Mouse (Mus musculus) forebrain, embryonic 13.5 days (tissue): ENCODE results near the gene Zfp334. TPM values are rescaled to one million over a fixed set of nuclear protein-coding genes. Genes with fewer than 3 reads are reported as not detected.

Source experiments
- ATAC-seq: fragments of 200-750 bp; cut with Nextera tagmentation; 2 replicates; pipeline ENCODE4 v1.8.0; 2017
- H3K27ac ChIP-seq: fragments of 300-500 bp; sonication (generic); 2 replicates; pipeline ENCODE4 v1.5.1; 2015; ENCODE audit warnings: inconsistent platforms, mild to moderate bottlenecking, moderate library complexity
- H3K27me3 ChIP-seq: fragments of 300-500 bp; sonication (generic); 2 replicates; pipeline ENCODE4 v1.6.1; 2015; ENCODE audit warnings: mild to moderate bottlenecking, inconsistent platforms
- H3K36me3 ChIP-seq: fragments of 300-500 bp; sonication (generic); 2 replicates; pipeline ENCODE4 v1.6.1; 2015; ENCODE audit warnings: mild to moderate bottlenecking, inconsistent platforms; ENCODE audit not compliant: poor library complexity, severe bottlenecking
- H3K4me1 ChIP-seq: fragments of 300-500 bp; sonication (generic); 2 replicates; pipeline ENCODE4 v1.6.1; 2015; ENCODE audit warnings: inconsistent platforms
- H3K4me2 ChIP-seq: fragments of 300-500 bp; sonication (generic); 2 replicates; pipeline ENCODE4 v1.6.1; 2015; ENCODE audit warnings: inconsistent platforms, mild to moderate bottlenecking, moderate library complexity
- H3K4me3 ChIP-seq: fragments of 300-500 bp; sonication (generic); 2 replicates; pipeline ENCODE4 v1.5.1; 2015; ENCODE audit warnings: mild to moderate bottlenecking, inconsistent platforms
- H3K9ac ChIP-seq: fragments of 300-500 bp; sonication (generic); 2 replicates; pipeline ENCODE4 v1.6.1; 2015; ENCODE audit warnings: mild to moderate bottlenecking, inconsistent platforms
- H3K9me3 ChIP-seq: fragments of 300-500 bp; sonication (generic); replicated peaks from 2 replicates; pipeline ENCODE4 v1.6.1; 2016; ENCODE audit warnings: inconsistent platforms
- WGBS: fragments of 180-500 bp; shearing (Covaris S2); methylation state at CpG from one replicate; pipeline ENCODE4 v1.1.7; 2015; 5-methylcytosine and 5-hydroxymethylcytosine counted together
- polyA plus RNA-seq: library from polyadenylated mRNA; unstranded; fragments of >200 nt; fragmentation: Nextera tagmentation; extraction: Ambion mirVana; gene quantifications from 2 replicates; pipeline ENCODE4 v1.2.1, GENCODE M21; 2015

Zfp334 gene
- polyA plus RNA-seq, 1 experiment from 2014 or later = 13.6 TPM

DNA sequence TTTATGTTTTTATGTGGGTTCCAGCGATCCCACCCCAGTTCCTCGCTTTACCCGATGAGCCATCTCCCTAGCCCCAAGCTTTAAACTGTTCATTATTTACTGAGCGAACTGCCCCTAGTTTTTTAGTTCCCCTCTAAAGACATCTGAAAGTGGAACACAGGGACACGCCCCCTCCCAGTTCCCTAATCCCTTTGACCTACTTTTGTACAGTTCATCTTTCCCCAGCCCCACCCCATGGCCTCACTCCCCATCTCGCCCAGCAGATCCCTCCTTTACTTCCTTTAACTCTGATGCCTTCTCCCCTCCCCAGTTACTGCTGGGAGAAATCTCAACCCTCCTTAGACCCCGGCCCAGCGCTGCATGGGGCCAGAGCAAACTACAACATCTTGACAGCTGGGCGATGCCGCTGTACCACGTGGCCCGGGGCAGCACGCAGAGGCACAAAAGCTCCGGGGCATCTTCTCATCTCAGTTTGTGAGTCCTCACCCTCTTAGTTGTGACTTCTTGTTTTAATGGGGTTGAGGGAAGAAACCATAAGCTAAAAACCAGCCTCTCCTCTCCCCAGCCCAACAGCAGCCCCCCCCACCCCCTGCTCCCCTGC, 55.3 kb downstream of the Zfp334 start:
- no peak for ATAC-seq
- no peak overlapping the region for H3K27ac ChIP-seq
- 0 out of 2 replicates have a peak, but pooled peaks cover 2% of the 10 kb centered on the region for H3K27me3 ChIP-seq
- H3K9me3 ChIP-seq = no peaks in the 10 kb centered on the region
- H3K4me1 ChIP-seq = peaks cover 8% of the 10 kb centered on the region
- H3K9ac ChIP-seq = no peak overlapping the region
- no peak overlapping the region for H3K4me2 ChIP-seq
- H3K36me3 ChIP-seq = no peaks in the 10 kb centered on the region
- 46% methylated on average over 14 of the region's 14 CpGs for WGBS
- H3K4me3 ChIP-seq = no peak overlapping the region

DNA sequence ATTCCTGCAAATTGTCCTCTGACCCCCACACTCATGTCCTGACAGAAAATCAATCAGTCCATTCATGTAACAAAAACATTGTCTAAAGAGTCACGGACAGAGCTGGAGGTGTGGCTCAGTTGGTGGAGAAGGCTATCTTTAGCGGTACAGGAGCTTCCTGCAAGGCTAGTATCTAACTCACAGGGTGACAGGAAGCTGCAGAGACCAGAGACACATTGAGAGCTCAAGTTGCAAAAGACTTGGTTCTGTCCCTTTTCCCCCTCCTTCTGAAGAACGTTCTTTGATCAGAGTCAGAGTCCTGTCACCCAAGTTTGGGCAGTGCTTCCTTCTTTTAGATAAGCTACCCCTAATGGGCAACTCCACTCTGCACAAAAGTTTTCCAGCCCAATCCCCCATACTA, 58.4 kb downstream of the Zfp334 start:
- no peak overlapping the region for H3K27ac ChIP-seq
- 76% methylated on average over 3 of the region's 3 CpGs for WGBS
- no peak for ATAC-seq
- H3K4me1 ChIP-seq = peaks cover 29% of the 10 kb centered on the region
- H3K4me2 ChIP-seq = no peak overlapping the region
- H3K9me3 ChIP-seq = no peaks in the 10 kb centered on the region
- H3K4me3 ChIP-seq = no peak overlapping the region
- no peak overlapping the region for H3K9ac ChIP-seq
- no peaks in the 10 kb centered on the region for H3K36me3 ChIP-seq
- H3K27me3 ChIP-seq = no peaks in the 10 kb centered on the region

DNA sequence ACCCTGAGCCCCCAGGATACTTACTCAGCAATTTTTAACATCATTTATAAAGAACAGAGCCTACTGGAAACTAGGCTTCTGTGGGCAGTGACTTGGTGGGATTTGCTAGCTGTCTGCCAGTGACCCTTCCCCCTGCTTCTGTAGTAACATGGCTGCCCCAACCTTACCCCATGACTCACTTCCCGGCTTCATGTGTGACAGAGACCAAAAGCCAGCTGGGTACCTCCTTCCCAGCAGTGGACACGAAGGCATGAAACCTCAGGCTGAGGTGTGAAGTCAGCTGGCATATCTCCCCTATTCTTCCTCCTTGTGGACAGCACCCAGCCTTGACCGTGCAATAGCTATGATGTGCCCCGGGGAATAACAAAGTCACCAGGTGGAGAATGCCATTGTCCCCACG, 59.3 kb downstream of the Zfp334 start:
- Histone ChIP-seq H3K9ac (no peak overlapping the region), H3K9me3 (no peaks in the 10 kb centered on the region), H3K36me3 (no peaks in the 10 kb centered on the region), H3K4me1 (peaks cover 38% of the 10 kb centered on the region), H3K27ac (no peak overlapping the region), H3K27me3 (no peaks in the 10 kb centered on the region), H3K4me3 (no peak overlapping the region), H3K4me2 (no peak overlapping the region)
- no peak for ATAC-seq
- WGBS = 83% methylated on average over 5 of the region's 5 CpGs

DNA sequence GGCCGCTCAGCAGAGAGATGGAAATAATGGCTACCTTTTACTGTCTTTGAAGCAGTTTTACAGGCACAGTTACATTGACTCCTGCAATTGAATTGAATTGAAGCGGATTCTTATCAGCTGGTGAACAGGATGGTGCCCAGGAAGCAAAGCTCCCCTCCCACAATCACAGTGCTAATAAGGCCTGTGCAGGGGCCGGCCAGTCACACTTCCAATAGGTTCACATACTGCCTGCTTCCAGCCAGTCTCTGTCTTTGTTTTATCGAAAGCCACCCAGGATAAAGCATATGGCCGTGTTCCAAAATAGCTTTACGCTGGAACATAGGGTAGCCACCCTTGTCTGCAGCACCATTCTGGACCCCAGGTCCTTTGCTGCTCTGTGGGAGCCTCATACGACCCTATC, 60.7 kb downstream of the Zfp334 start:
- Histone ChIP-seq H3K4me3 (peak overlapping the region; percentile 95), H3K4me2 (peak overlapping the region; percentile 91), H3K4me1 (peaks cover 41% of the 10 kb centered on the region), H3K9ac (peak overlapping the region; percentile 65), H3K27me3 (no peaks in the 10 kb centered on the region), H3K27ac (peak overlapping the region; percentile 88), H3K36me3 (no peaks in the 10 kb centered on the region; the same call in 1 of the 2 replicates), H3K9me3 (no peaks in the 10 kb centered on the region)
- ATAC-seq = no peak
- 23% methylated on average over 7 of the region's 7 CpGs for WGBS

DNA sequence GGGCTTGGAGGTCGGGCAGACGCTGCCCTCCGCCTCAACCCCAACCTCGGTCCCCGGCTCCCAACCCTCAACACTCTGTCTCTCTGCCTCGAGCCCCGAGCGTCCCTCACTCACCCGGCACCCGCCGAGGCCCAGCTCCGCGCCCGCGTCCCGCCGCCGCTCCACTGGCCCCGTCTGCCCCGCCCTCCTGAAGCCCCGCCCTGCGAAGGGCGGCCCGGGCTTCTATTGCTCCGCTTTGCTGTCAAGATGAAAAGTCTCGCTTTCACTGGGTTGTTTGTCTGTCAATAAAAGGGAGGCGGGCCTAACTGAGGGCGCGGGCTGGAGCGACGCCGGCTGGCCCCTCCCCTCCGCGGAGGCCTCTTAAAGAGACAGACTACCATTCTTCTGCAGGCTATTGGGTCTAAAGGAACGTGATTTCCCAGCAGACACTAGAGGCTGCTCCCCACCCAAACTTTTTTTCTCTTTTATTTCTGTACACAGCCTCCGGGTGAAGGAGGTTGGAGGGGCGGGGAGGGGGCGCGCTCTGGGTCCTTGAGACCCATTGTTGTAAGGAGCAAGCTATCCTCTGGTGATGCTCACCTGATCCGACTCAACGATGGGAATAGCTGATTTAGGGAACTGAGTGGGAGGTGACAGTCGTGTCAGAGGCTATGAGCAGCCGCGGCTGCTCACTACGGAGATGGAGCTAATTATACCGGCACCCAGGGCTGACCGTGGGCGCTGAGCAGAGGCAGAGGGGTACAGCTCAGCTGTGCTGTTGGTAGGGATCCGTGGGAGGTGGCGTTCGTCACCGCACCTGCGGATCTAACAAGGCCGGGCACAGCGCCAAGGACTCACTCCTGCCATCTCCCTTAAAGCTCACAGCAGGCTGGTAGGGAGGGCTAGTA, 61.5 kb downstream of the Zfp334 start, which contains the start of gene Elmo2:
Gene Elmo2 (minus strand): TSS at position 176 of the 887 bp plus-strand sequence.
- Histone ChIP-seq H3K4me2 (peak within 1 kb of the TSS; percentile 91), H3K36me3 (no peaks in the 10 kb centered on the region; the same call in 1 of the 2 replicates), H3K9ac (peak within 1 kb of the TSS; percentile 94), H3K9me3 (no peaks in the 10 kb centered on the region), H3K27me3 (no peaks in the 10 kb centered on the region), H3K27ac (peak within 1 kb of the TSS; percentile 88), H3K4me3 (peak within 1 kb of the TSS; percentile 95), H3K4me1 (peaks cover 49% of the 10 kb centered on the region)
- WGBS = under 1% methylated on average over 53 of the region's 55 CpGs
- ATAC-seq = peak; percentile 99

DNA sequence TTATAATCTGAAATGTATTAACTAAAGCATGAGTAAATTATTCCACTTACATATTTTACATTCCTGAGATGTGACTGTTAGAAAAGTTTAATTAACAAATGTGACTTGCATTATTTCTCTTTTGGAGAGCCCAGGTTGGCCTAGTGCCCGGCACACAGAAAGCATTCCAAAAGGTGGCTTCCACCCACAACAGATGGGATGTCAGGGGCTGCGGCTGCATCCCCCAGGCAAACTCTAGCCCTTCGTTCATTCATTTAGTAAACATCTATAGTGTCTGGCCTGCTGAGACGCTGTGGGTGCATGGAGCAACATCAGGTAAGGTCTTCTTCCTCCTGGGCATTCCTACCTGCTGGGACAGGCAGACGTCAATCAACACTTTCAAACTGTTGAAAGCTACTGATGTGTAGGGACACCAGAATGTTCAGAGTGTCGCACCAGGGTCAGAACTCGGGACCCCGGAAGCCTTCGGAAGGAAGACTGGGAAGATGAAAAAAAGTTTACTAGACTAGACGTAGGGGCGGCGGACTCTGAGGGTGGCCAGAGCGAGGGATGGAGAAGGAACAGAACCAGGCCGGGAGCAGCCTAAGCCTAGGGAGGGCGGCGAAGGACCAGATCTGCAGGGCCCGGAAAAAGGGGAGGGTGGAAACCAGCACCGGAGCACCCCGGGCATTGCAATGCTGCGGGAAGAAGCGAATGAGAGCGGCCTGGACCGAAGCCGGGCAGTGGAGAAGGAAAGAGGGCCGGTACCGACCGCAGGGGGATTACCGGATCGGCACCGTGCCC, 62.3 kb downstream of the Zfp334 start:
- no peaks in the 10 kb centered on the region for H3K9me3 ChIP-seq
- no peaks in the 10 kb centered on the region for H3K27me3 ChIP-seq
- peak overlapping the region; percentile 95 for H3K4me3 ChIP-seq
- peak overlapping the region; percentile 55 for H3K27ac ChIP-seq
- H3K4me1 ChIP-seq = peaks cover 57% of the 10 kb centered on the region
- H3K9ac ChIP-seq = peak overlapping the region; percentile 94
- under 1% methylated on average over 30 of the region's 30 CpGs for WGBS
- peak; percentile 25 for ATAC-seq
- peak overlapping the region; percentile 91 for H3K4me2 ChIP-seq
- no peaks in the 10 kb centered on the region; the same call in 1 of the 2 replicates for H3K36me3 ChIP-seq

Other genes with a start within 250 kb of the Zfp334 start
- gene Cdh22, start 153.4 kb downstream of the Zfp334 start, polyA plus RNA-seq = 5.0 and 6.2 TPM in 2 replicates
- gene Slc35c2, start 100.4 kb downstream of the Zfp334 start, polyA plus RNA-seq = 63.8 and 67.2 TPM in 2 replicates
- gene Elmo2, start 61.8 kb downstream of the Zfp334 start, polyA plus RNA-seq = 90.5 and 101 TPM in 2 replicates
- gene Zfp663, start 19.5 kb downstream of the Zfp334 start, polyA plus RNA-seq = 5.7 and 6.1 TPM in 2 replicates
- gene Ocstamp, start 12.1 kb upstream of the Zfp334 start, polyA plus RNA-seq = not detected in 2 replicates
- gene Slc13a3, start 85.0 kb upstream of the Zfp334 start, polyA plus RNA-seq = 2.8 and 3.1 TPM in 2 replicates
- 41.3 and 47.0 TPM in 2 replicates for gene Trp53rka, start 105.1 kb upstream of the Zfp334 start, polyA plus RNA-seq
- gene Slc2a10, start 115.5 kb upstream of the Zfp334 start, polyA plus RNA-seq = 2.7 and 2.8 TPM in 2 replicates
- 2.5 and 4.3 TPM in 2 replicates for gene Eya2, start 206.8 kb upstream of the Zfp334 start, polyA plus RNA-seq